Mouse (Mus musculus) c-Kit-positive CD71-positive TER-119-negative erythroid progenitor cells, embryonic 14.5 days (primary cell): Measurements from ENCODE around the gene Cldn34b3.
"Not testable (repeated sequence)": the region's sequence is repeated elsewhere in the genome, so short reads cannot be mapped to it uniquely, and the experiment has no call there.

ENCODE experiments used
- DNase-seq: peaks from one replicate; pipeline ENCODE4 v3.0.0-alpha.2; 2013; ENCODE audit warnings: low read depth

The Cldn34b3 gene

GRCm38 (mm10) chrX:76264004-76264403 is at the start of gene Cldn34b3:
Gene Cldn34b3 (plus strand): TSS chrX:76264304.
- DNase-seq = not testable (repeated sequence)
